Mouse (Mus musculus) embryonic facial prominence, embryonic 14.5 days (tissue): ENCODE data around the gene Krt71. TPM values are rescaled to one million over a fixed set of nuclear protein-coding genes. Genes with fewer than 3 reads are reported as not detected.
"Not testable (repeated sequence)": the region's sequence is repeated elsewhere in the genome, so short reads cannot be mapped to it uniquely, and the experiment has no call there.

Experiments used
- ATAC-seq: fragments of 200-750 bp; cut with Nextera tagmentation; 2 replicates; pipeline ENCODE4 v1.8.0; 2017; ENCODE audit warnings: low read depth, moderate number of reproducible peaks, moderate TSS enrichment
- DNase-seq: peaks from one replicate; pipeline ENCODE4 v3.0.0-alpha.2; 2015; ENCODE audit warnings: low spot score
- H3K27ac ChIP-seq: fragments of 300-500 bp; sonication (generic); replicated peaks from 2 replicates; pipeline ENCODE4 v1.5.1; 2014; ENCODE audit warnings: low read depth, mild to moderate bottlenecking, low read length, moderate library complexity
- H3K27me3 ChIP-seq: fragments of 300-500 bp; sonication (generic); replicated peaks from 2 replicates; pipeline ENCODE4 v1.6.1; 2014; ENCODE audit warnings: low read length; ENCODE audit not compliant: control insufficient read depth, insufficient read depth
- H3K36me3 ChIP-seq: fragments of 300-500 bp; sonication (generic); 2 replicates; pipeline ENCODE4 v1.6.1; 2014; ENCODE audit warnings: low read length, mixed read lengths; ENCODE audit not compliant: control insufficient read depth, insufficient read depth
- H3K4me1 ChIP-seq: fragments of 300-500 bp; sonication (generic); 2 replicates; pipeline ENCODE4 v1.6.1; 2014; ENCODE audit warnings: antibody characterized with exemption, low read length; ENCODE audit not compliant: control insufficient read depth, insufficient read depth
- H3K4me2 ChIP-seq: fragments of 300-500 bp; sonication (generic); 2 replicates; pipeline ENCODE4 v1.6.1; 2014; ENCODE audit warnings: low read depth, mild to moderate bottlenecking, low read length, moderate library complexity, mixed read lengths
- H3K4me3 ChIP-seq: fragments of 300-500 bp; sonication (generic); 2 replicates; pipeline ENCODE4 v1.5.1; 2014; ENCODE audit warnings: low read depth, mild to moderate bottlenecking, low read length
- H3K9ac ChIP-seq: fragments of 300-500 bp; sonication (generic); 2 replicates; pipeline ENCODE4 v1.6.1; 2014; ENCODE audit warnings: low read depth, mild to moderate bottlenecking, low read length, moderate library complexity, mixed read lengths
- H3K9me3 ChIP-seq: fragments of 300-500 bp; sonication (generic); 2 replicates; pipeline ENCODE4 v1.6.1; 2016; ENCODE audit warnings: low read length; ENCODE audit not compliant: control insufficient read depth
- WGBS: fragments of 180-500 bp; shearing (Covaris S2); extraction: QIAGEN DNeasy Blood & Tissue Kit; methylation state at CpG from one replicate; pipeline ENCODE4 v1.1.7; 2014; 5-methylcytosine and 5-hydroxymethylcytosine counted together
- microRNA-seq: library from miRNA; unstranded; fragments of <30 nt; microRNA quantifications from one replicate; pipeline ENCODE4, GENCODE M21; 2016; ENCODE audit warnings: borderline number of aligned reads
- polyA plus RNA-seq: library from polyadenylated mRNA; unstranded; fragments of >200 nt; fragmentation: Nextera tagmentation; extraction: Ambion mirVana; gene quantifications from 2 replicates; pipeline ENCODE4 v1.2.1, GENCODE M21; 2014

The Krt71 gene
- polyA plus RNA-seq, 1 experiment from 2014 or later = 14.3 TPM

DNA sequence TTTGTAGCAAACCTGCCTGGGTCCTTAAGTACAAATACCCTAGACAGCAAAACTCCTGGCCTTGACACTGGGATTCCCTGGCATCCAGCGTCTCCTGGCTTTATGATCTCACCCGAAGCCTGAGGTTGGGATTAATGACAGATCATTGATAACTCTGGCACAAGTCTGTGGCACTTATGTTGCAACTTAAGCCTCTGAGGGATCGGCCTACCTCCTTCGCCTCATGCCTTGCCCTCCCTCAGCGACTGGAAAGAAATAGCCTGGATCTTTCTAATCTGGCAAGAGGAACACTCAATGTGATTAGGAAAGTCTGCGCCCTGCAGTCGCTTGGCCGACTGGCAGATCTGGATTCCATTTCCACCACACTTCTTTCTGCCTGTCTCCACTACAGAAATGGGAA, 43.0 kb downstream of the Krt71 start:
- no peak overlapping the region for H3K27ac ChIP-seq
- no peaks in the 10 kb centered on the region for H3K27me3 ChIP-seq
- no peaks in the 10 kb centered on the region for H3K9me3 ChIP-seq
- H3K4me3 ChIP-seq = no peak overlapping the region
- 55% methylated on average over 8 of the region's 8 CpGs for whole genome bisulfite sequencing
- ATAC-seq (no peak), DNase-seq (no peak)
- no peaks in the 10 kb centered on the region for H3K36me3 ChIP-seq
- H3K4me1 ChIP-seq = no peaks in the 10 kb centered on the region; the same call in 1 of the 2 replicates
- H3K4me2 ChIP-seq = no peak overlapping the region
- H3K9ac ChIP-seq = no peak overlapping the region

DNA sequence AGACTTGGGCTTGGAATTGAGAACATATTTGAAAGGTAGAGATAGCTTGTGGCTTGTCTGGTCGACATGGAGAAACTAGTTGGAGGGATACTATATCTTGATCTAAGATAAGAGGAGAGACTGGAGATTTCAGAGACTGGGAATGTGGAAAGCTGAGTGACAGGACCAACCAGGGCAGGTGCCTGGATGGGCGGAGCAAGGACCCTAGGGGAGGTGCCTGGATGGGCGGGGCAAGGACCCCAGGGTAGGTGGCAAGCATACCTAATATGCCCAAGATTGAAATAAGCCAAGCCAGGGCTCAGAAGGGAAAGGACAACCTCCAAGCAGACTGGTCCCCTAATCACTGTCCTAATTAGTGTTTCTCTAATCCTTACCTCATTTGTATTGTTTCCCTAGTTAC, 43.7 kb downstream of the Krt71 start:
- H3K36me3 ChIP-seq = no peaks in the 10 kb centered on the region
- no peak overlapping the region for H3K27ac ChIP-seq
- ATAC-seq (no peak), DNase-seq (no peak)
- no peak overlapping the region for H3K4me3 ChIP-seq
- H3K27me3 ChIP-seq = no peaks in the 10 kb centered on the region
- no peaks in the 10 kb centered on the region for H3K9me3 ChIP-seq
- H3K9ac ChIP-seq = no peak overlapping the region
- H3K4me1 ChIP-seq = no peaks in the 10 kb centered on the region; the same call in 1 of the 2 replicates
- 52% methylated on average over 3 of the region's 3 CpGs for WGBS
- no peak overlapping the region for H3K4me2 ChIP-seq

DNA sequence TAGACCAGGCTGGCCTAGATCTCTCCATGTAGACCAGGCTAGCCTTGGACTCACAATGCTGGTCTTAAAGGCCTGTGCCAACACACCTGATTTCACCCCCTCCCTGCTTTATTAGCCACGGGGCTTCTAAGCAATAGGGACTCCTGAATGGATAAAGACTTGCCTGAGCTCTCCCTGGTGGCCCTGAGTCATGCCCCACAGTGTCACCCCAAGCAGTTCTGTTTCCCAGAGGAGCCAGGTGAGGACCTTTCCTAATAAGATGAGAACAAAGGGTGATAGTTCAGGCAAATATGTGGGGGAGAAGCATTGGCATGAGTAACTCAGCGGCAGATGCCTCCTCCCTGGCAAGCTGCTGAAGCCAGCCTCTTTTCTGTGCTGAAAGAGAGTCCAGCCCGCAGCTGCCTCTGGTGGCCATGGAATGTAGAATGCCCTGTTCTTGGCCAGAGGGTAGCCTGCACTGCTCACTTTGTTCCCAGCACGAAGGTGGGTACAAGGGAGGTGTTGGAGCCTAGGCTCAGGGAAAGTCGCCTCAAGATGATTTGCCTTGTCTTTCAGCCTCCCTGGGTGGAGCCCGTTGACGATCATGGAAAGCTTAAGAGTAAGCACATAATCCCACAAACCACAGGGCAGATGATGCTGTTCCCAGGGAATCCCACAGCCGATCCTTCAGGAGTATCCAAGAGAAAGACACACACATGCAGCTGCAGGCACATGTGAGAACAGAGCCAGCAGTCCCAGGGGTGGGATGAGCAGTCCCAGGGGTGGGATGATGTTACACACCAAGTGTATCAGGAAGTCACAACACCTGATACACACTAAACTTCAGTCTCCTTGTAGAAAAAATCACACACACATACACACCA, 45.4 kb downstream of the Krt71 start:
- H3K27me3 ChIP-seq = no peaks in the 10 kb centered on the region
- 61% methylated on average over 8 of the region's 8 CpGs for WGBS
- H3K4me3 ChIP-seq = no peak overlapping the region
- no peak overlapping the region for H3K4me2 ChIP-seq
- H3K36me3 ChIP-seq = no peaks in the 10 kb centered on the region
- H3K9ac ChIP-seq = no peak overlapping the region
- H3K4me1 ChIP-seq = no peaks in the 10 kb centered on the region; the same call in 1 of the 2 replicates
- ATAC-seq (peak; percentile 80; the same call in 1 of the 2 replicates), DNase-seq (peak; percentile 45)
- H3K27ac ChIP-seq = no peak overlapping the region
- H3K9me3 ChIP-seq = no peaks in the 10 kb centered on the region

DNA sequence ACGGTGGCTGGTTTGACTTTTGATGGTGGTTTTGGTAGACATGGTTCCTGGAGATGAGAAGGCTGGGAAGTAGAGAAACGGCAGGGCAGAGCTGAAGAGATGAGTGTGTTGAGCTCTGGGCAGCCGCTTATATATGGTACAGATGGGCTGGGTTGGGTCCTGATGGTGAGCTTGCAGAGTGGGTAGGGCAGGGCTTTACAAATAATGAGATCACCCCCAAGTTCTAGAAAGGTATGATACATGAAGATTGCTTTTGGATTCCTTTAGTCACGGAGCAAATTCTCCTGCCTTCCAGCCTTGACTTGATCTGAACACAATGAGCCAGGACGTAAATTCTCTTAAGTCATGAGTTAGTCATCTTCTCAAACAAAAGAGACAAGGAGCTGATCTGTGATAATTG, 48.7 kb downstream of the Krt71 start, which contains the start of gene Krt6a:
Krt6a (minus strand) TSS at position 101 of the 400 bp plus-strand sequence.
- Histone ChIP-seq H3K9me3 (no peaks in the 10 kb centered on the region), H3K27ac (no peak within 1 kb of the TSS), H3K4me1 (no peaks in the 10 kb centered on the region; the same call in 1 of the 2 replicates), H3K36me3 (no peaks in the 10 kb centered on the region), H3K4me2 (no peak within 1 kb of the TSS), H3K4me3 (no peak within 1 kb of the TSS), H3K27me3 (no peaks in the 10 kb centered on the region), H3K9ac (no peak within 1 kb of the TSS)
- DNase-seq (no peak), ATAC-seq (no peak)
- 69% methylated on average over 5 of the region's 5 CpGs for WGBS

DNA sequence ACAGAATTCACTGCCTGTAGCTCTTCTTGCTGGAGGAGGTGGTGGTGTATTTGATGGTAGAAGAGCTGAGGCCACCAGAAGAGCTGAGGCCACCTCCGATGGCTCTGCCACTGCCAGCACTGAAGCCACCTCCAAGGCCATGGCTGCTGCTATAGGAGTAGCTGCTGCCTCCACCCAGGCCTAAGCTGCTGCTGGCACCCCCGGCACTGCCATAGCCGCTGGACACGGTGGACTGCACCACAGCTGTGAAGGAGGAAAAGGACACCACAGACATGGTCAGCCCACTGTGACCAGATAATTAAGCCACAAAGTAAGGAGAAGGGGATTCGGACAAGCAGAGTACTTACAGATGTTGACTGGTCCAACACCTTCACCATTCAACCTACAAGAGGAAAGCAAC, 52.4 kb downstream of the Krt71 start:
- H3K4me3 ChIP-seq, H3K9ac ChIP-seq, H3K4me2 ChIP-seq, H3K9me3 ChIP-seq, H3K27me3 ChIP-seq, H3K4me1 ChIP-seq, ATAC-seq, H3K36me3 ChIP-seq, H3K27ac ChIP-seq, DNase-seq: not testable (repeated sequence)
- 92% methylated on average over 5 of the region's 5 CpGs for WGBS

DNA sequence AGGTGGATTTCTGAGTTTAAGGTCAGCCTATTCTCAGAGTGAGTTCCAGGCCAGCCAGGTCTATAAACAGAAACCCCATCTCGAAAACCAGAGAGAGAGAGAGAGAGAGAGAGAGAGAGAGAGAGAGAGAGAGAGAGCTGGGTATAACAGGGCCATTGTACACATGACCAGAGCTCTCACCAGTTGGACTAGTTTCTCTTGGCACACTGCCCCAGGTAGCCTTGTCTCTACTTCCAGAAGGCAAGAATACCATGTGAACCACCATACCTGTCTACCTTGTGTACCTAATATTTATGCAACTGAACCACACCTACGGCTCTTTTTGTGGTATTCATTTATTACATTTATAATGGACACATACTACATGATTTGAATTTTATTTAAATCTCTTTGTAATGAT, 54.7 kb downstream of the Krt71 start:
- Histone ChIP-seq H3K36me3 (no peaks in the 10 kb centered on the region), H3K27me3 (no peaks in the 10 kb centered on the region), H3K9me3 (no peaks in the 10 kb centered on the region), H3K4me2 (no peak overlapping the region), H3K4me3 (no peak overlapping the region), H3K27ac (no peak overlapping the region), H3K4me1 (no peaks in the 10 kb centered on the region), H3K9ac (no peak overlapping the region)
- ATAC-seq = no peak
- 65% methylated on average over 2 of the region's 2 CpGs for WGBS
- DNase-seq = peak; percentile 55

Small RNAs within 50 kb of the gene (microRNA-seq; reads per million reads assigned to microRNA genes)
- not detected for gene Gm44323
- not detected for gene Gm44342

Other genes with a start within 250 kb of the Krt71 start
- gene Gm49425, start 225.8 kb downstream of the Krt71 start, polyA plus RNA-seq = 1.6 and 1.8 TPM in 2 replicates
- not detected in 2 replicates for gene Krt84, start 210.3 kb downstream of the Krt71 start, polyA plus RNA-seq
- 0.09 and 0.10 TPM in 2 replicates for gene Krt82, start 192.4 kb downstream of the Krt71 start, polyA plus RNA-seq
- gene Krt90, start 180.2 kb downstream of the Krt71 start, polyA plus RNA-seq = 0.31 and 0.50 TPM in 2 replicates
- gene Krt75, start 169.2 kb downstream of the Krt71 start, polyA plus RNA-seq = 2.2 and 2.3 TPM in 2 replicates
- not detected in 2 replicates for gene Gm5414, start 114.9 kb downstream of the Krt71 start, polyA plus RNA-seq
- gene Gm5478, start 95.7 kb downstream of the Krt71 start, polyA plus RNA-seq = not detected in 2 replicates
- 0.16 and 1.2 TPM in 2 replicates for gene Krt6b, start 62.8 kb downstream of the Krt71 start, polyA plus RNA-seq
- gene Krt6a, start 48.8 kb downstream of the Krt71 start, polyA plus RNA-seq = 34.9 and 120 TPM in 2 replicates
- gene Krt5, start 30.2 kb downstream of the Krt71 start, polyA plus RNA-seq = 142 and 153 TPM in 2 replicates
- 0.51 and 0.81 TPM in 2 replicates for gene Krt72, start 43.4 kb upstream of the Krt71 start, polyA plus RNA-seq
- gene Krt73, start 59.2 kb upstream of the Krt71 start, polyA plus RNA-seq = 3.3 and 3.4 TPM in 2 replicates
- 0.10 TPM in 1 of 2 replicates, not detected in the other for gene Krt2, start 75.1 kb upstream of the Krt71 start, polyA plus RNA-seq
- gene Krt1, start 107.7 kb upstream of the Krt71 start, polyA plus RNA-seq = 67.2 and 111 TPM in 2 replicates
- 14.6 and 20.3 TPM in 2 replicates for gene Krt77, start 126.6 kb upstream of the Krt71 start, polyA plus RNA-seq
- gene Krt76, start 149.8 kb upstream of the Krt71 start, polyA plus RNA-seq = 0.31 and 0.68 TPM in 2 replicates
- gene Krt4, start 181.6 kb upstream of the Krt71 start, polyA plus RNA-seq = 66.3 and 145 TPM in 2 replicates
- 8.9 and 9.2 TPM in 2 replicates for gene Krt79, start 197.2 kb upstream of the Krt71 start, polyA plus RNA-seq
- gene Krt78, start 211.2 kb upstream of the Krt71 start, polyA plus RNA-seq = 0.25 and 1.7 TPM in 2 replicates